Mouse (Mus musculus) G1E (cell line): ENCODE data around the gene Lrrc75a. TPM values are rescaled to one million over a fixed set of nuclear protein-coding genes. Genes with fewer than 3 reads are reported as not detected.

ENCODE experiments used
- ATAC-seq: 2 replicates; pipeline ENCODE4 v1.8.0; 2016; ENCODE audit warnings: mild to moderate bottlenecking; ENCODE audit not compliant: insufficient number of reproducible peaks, poor library complexity, low FRiP score, severe bottlenecking; ENCODE audit errors: extremely low read depth
- DNase-seq: peaks from one replicate; pipeline ENCODE4 v3.0.0; 2012; ENCODE audit warnings: low spot score
- H3K27me3 ChIP-seq: 2 replicates; pipeline ENCODE4 v1.6.1; 2012; ENCODE audit warnings: mild to moderate bottlenecking, low read length, inconsistent platforms; ENCODE audit not compliant: insufficient read depth
- H3K36me3 ChIP-seq: replicated peaks from 2 replicates; pipeline ENCODE3; 2012; ENCODE audit warnings: mild to moderate bottlenecking, inconsistent platforms
- H3K4me1 ChIP-seq: 2 replicates; pipeline ENCODE4 v1.6.1; 2012; ENCODE audit warnings: low read depth, low read length, inconsistent platforms, mixed read lengths; ENCODE audit not compliant: insufficient read depth
- H3K4me3 ChIP-seq: 2 replicates; pipeline ENCODE4 v1.5.1; 2012; ENCODE audit warnings: low read depth, mild to moderate bottlenecking, inconsistent platforms, low read length, moderate library complexity, mixed read lengths
- H3K9me3 ChIP-seq: replicated peaks from 2 replicates; pipeline ENCODE4 v1.6.1; 2012; ENCODE audit warnings: inconsistent platforms
- CTCF ChIP-seq: IDR thresholded peaks from 2 replicates; pipeline ENCODE4 v1.5.1; 2012; ENCODE audit warnings: low read depth, low read length, inconsistent platforms, mixed read lengths
- GATA1 ChIP-seq: IDR thresholded peaks from 2 replicates; pipeline ENCODE4 v1.6.1; 2012; ENCODE audit warnings: borderline replicate concordance, low read length, inconsistent platforms, mixed read lengths
- GATA2 ChIP-seq: IDR thresholded peaks from 2 replicates; pipeline ENCODE4 v1.6.1; 2012; ENCODE audit warnings: low read depth, low read length, inconsistent platforms, borderline replicate concordance
- POLR2AphosphoS5 ChIP-seq: IDR thresholded peaks from 2 replicates; pipeline ENCODE4 v1.6.1; 2012; ENCODE audit warnings: low read depth, low read length, inconsistent platforms; ENCODE audit not compliant: insufficient replicate concordance
- TAL1 ChIP-seq: conservative IDR thresholded peaks from 2 replicates; pipeline ENCODE4 v1.6.1; 2012; ENCODE audit warnings: low read depth, low read length, inconsistent platforms, mixed read lengths
- polyA plus RNA-seq: library from polyadenylated mRNA; stranded (reverse); fragments of >175 nt; gene quantifications from 2 replicates; pipeline ENCODE4 v1.2.3, GENCODE M21; 2012
- total RNA-seq, 2 experiments: library from RNA; stranded (forward) in 1 of 2; stranded (reverse) in 1 of 2; fragments of 200-1000 nt in 1 of 2; fragments of >200 nt in 1 of 2; fragmentation: Nextera tagmentation in 1 of 2; gene quantifications; 2 replicates each; pipeline ENCODE4 v1.2.3; 2014 to 2017

The Lrrc75a gene
- total RNA-seq (2014; fragmentation: Nextera tagmentation) (1.7 TPM in 1 of 2 replicates, not detected in the other), total RNA-seq (2017) (0.17 and 0.27 TPM in 2 replicates), polyA plus RNA-seq (0.30 and 0.53 TPM in 2 replicates)

- Histone ChIP-seq H3K9me3 (peaks cover 4% of the 10 kb centered on the region; the same call in 1 of the 2 replicates), H3K4me1 (peaks cover 8% of the 10 kb centered on the region), H3K4me3 (peak within 1 kb of the TSS; percentile 70), H3K36me3 (peaks cover 12% of the 10 kb centered on the region), H3K27me3 (peaks cover 25% of the 10 kb centered on the region)
- DNase-seq: peak; percentile 19
- ATAC-seq: no peak
- TF ChIP-seq TAL1 (no peak), GATA1 (no peak), POLR2AphosphoS5 (no peak), CTCF (no peak), GATA2 (no peak)
Observed at GRCm38 (mm10) chr11:62647661-62648590, at the start of gene Lrrc75a. Lrrc75a (minus strand) TSS chr11:62648523.

DNA sequence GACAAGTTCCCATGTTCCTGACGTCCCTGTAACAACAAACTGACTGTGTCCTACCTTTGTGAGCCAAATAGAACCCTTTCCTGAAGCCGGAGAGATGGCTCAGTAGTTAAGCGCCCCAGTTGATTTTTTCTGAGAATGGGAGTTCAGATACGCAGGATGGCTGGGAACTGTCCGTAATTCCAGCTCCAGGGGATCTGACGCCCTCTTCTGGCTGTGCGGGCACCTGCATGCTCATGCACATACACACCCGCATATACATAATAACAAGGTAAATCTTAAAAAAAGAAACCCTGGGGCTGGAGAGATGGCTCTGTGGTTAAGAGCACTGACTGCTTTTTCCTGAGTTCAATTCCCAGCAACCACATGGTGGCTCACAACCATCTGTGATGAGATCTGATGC lies 46.8 kb upstream of the Lrrc75a start:
- no peak overlapping the region for H3K4me3 ChIP-seq
- H3K27me3 ChIP-seq: peaks cover 12% of the 10 kb centered on the region
- H3K4me1 ChIP-seq: no peaks in the 10 kb centered on the region
- H3K36me3 ChIP-seq: no peaks in the 10 kb centered on the region
- DNase-seq (no peak), ATAC-seq (no peak)
- H3K9me3 ChIP-seq: no peaks in the 10 kb centered on the region
- no peak for TF ChIP-seq GATA1
- no peak for TF ChIP-seq GATA2
- TF ChIP-seq TAL1: no peak
- no peak for TF ChIP-seq POLR2AphosphoS5

- Histone ChIP-seq H3K9me3 (no peaks in the 10 kb centered on the region), H3K4me3 (no peak overlapping the region), H3K27me3 (peaks cover 4% of the 10 kb centered on the region), H3K36me3 (no peaks in the 10 kb centered on the region), H3K4me1 (no peaks in the 10 kb centered on the region)
- DNase-seq: peak; percentile 49
- TF ChIP-seq CTCF (peak; percentile 81), POLR2AphosphoS5 (no peak)
- ATAC-seq: peak; percentile 45; the same call in 1 of the 2 replicates
Observed at GRCm38 (mm10) chr11:62693299-62694184, 45.2 kb upstream of the Lrrc75a start.

- no peak overlapping the region for H3K4me3 ChIP-seq
- H3K27me3 ChIP-seq: no peaks in the 10 kb centered on the region; the same call in 1 of the 2 replicates
- DNase-seq: no peak
- TF ChIP-seq GATA2 (no peak), POLR2AphosphoS5 (no peak), GATA1 (no peak), TAL1 (no peak), CTCF (no peak)
- no peaks in the 10 kb centered on the region for H3K36me3 ChIP-seq
- H3K4me1 ChIP-seq: no peaks in the 10 kb centered on the region
- ATAC-seq: no peak
- no peaks in the 10 kb centered on the region for H3K9me3 ChIP-seq
Observed at GRCm38 (mm10) chr11:62691592-62691991, 43.3 kb upstream of the Lrrc75a start.

DNA sequence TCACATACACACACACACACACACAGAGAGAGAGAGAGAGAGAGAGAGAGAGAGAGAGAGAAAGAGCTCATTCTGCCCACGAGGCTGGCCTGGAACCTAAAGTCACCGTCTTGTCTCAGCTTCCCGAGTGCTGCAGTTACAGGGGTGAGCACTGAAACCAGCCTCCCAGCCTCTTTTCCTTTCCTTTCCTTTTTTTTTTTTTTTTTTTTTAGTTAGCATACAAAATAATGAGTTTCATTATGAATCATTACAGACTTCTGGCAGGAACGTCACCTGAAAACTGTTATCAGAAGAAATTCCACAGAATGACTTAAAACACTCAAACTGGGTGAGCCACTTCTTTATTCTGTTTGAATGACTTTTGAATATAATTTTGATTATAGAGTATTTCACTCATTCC lies 31.6 kb upstream of the Lrrc75a start:
- Histone ChIP-seq H3K4me1 (no peaks in the 10 kb centered on the region), H3K27me3 (peaks cover 17% of the 10 kb centered on the region; the same call in 1 of the 2 replicates), H3K4me3 (no peak overlapping the region), H3K9me3 (no peaks in the 10 kb centered on the region), H3K36me3 (no peaks in the 10 kb centered on the region)
- DNase-seq (no peak), ATAC-seq (no peak)
- TF ChIP-seq POLR2AphosphoS5 (no peak), CTCF (no peak), GATA1 (no peak), TAL1 (no peak), GATA2 (no peak)

DNA sequence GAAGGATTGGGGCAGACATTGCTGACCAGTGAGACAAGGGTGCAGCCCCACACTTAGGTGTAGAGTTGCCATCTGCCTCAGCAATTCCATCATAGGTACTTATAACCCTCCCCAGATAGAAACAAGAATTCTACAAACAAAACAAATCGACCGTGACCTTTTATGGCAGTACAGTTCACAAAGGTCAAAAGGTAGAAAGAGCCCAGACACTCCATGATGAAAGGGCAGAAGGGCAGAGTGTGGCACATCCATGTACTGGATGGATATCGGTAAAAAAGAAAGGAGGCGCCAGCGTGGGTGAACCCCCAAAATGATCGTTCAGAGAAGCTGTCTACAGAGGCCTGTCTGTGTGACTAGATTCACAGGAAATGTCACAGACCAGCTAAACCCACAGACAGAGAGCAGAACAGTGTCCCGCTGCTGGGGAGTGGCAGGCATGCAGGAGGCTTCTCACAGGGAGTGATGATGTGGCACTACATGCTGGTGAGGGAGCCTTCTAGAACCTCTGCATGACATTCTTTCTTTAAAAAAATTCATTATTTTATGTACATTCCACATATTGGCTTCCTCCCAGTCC lies 30.5 kb upstream of the Lrrc75a start:
- Histone ChIP-seq H3K9me3 (no peaks in the 10 kb centered on the region), H3K27me3 (peaks cover 19% of the 10 kb centered on the region; the same call in 1 of the 2 replicates), H3K36me3 (no peaks in the 10 kb centered on the region), H3K4me1 (no peaks in the 10 kb centered on the region), H3K4me3 (no peak overlapping the region)
- TF ChIP-seq GATA1 (no peak), GATA2 (no peak), TAL1 (no peak), CTCF (no peak), POLR2AphosphoS5 (no peak)
- DNase-seq (no peak), ATAC-seq (no peak)
